Mouse (Mus musculus) heart, adult 2 months (tissue): ENCODE data around the gene Psmd5.
A peak's percentile ranks its signal among the peaks of the same experiment; 100 is the strongest.

Experiments used
- EP300 ChIP-seq: fragments of 200-500 bp; IDR thresholded peaks from 2 replicates; pipeline ENCODE4 v1.6.1; 2011; ENCODE audit warnings: low read depth, low read length, control low read depth; ENCODE audit not compliant: insufficient read depth
- POLR2A ChIP-seq: fragments of 200-500 bp; IDR thresholded peaks from 2 replicates; pipeline ENCODE4 v1.6.1; 2011; ENCODE audit warnings: mild to moderate bottlenecking, low read depth, low read length, control low read depth; ENCODE audit not compliant: insufficient read depth

DNA sequence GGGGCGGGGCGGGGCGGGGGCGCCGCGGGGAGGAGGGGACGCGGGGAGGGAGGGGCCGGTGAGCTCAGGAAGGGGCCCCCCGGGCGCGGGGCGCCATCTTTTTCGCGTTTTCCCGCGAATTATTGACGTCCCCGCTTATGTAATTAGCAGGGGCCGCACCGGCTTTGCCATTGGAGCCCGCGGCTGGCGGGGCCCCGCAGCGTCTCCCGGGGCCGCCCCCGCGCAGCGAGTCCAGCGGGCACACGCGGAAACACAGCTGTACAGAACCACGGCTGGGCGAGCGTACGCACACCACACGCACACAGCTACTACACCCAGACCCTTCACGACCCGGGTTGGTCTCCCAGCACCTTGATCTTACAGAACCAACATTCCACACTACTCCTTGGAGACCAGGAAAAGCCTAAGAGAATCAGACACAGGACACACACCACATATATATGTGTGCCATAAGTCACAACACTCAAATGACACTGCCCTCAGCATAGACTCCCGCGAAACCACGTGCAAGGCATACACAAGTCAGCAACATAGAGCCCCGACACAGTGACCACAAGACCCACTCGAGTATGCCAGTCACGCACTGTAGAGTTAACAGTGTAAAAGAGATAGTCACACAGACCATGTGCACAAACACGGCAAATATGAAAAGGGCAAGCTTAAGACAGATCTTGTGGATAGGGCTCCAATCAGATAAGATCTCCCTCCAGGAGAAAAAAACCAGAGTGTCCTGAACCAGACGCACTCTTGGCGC is 39.5 kb upstream of the Psmd5 start:
- TF ChIP-seq POLR2A (peak; percentile 64), EP300 (no peak)
